Mouse (Mus musculus): ENCODE data around the gene Vmn2r87. TPM values are rescaled to one million over a fixed set of nuclear protein-coding genes. Genes with fewer than 3 reads are reported as not detected.

The Vmn2r87 gene
- not detected for polyA plus RNA-seq (2017; shearing (Covaris generic))

DNA sequence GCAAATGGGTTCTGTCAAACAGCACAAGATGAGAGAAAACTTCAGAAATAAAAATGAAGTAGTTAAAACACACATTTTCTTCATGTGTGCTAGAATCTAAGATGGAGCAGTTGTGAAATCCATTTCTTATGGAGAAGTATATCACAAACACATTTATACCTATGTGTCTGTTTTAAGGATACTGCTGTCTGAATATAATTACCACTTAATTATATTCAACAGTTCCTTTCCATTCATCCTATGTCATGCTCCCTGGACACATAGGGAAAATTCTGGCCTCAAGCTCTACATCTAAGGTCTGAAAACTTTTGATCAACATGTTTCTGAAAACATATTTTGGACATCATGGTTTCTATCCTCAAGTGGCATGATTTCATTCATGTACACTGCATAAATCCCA, at the start of gene Vmn2r87:
Gene Vmn2r87 (minus strand): TSS at position 101 of the 400 bp plus-strand sequence.

GRCm38 (mm10) chr10:130455950-130456349, 41.2 kb downstream of the Vmn2r87 start, which contains the start of gene Vmn2r86:
Gene Vmn2r86, minus strand, starts transcription at chr10:130456050.

DNA sequence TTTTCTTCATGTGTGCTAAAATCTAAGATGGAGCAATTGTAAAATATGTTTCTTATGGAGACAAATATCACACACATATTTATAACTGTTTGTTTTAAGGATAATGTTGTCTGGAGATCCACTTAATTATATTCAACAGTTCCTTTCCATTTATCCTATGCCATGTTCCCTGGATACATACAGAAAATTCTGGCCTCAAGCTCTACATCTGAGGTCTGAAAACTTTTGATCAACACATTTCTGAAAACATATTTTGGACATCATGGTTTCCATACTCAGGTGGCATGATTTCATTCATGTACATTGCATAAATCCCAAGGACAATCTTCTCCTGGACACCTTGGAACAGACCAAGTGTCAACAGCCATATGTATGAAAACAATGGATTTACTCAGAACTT, 67.6 kb downstream of the Vmn2r87 start, which contains the start of gene Vmn2r85:
Gene Vmn2r85 (minus strand): TSS at position 101 of the 400 bp plus-strand sequence.

Other genes with a start within 250 kb of the Vmn2r87 start
- gene Neurod4, start 217.2 kb downstream of the Vmn2r87 start, polyA plus RNA-seq (2017; shearing (Covaris generic)), result 0.07 TPM
- gene Tespa1, start 174.5 kb downstream of the Vmn2r87 start, polyA plus RNA-seq (2017; shearing (Covaris generic)), result 277 TPM
- 1.9 TPM for gene Vmn2r84, start 103.1 kb downstream of the Vmn2r87 start, polyA plus RNA-seq (2017; shearing (Covaris generic))
- not detected for gene Vmn2r85, start 67.7 kb downstream of the Vmn2r87 start, polyA plus RNA-seq (2017; shearing (Covaris generic))
- gene Vmn2r86, start 41.3 kb downstream of the Vmn2r87 start, polyA plus RNA-seq (2017; shearing (Covaris generic)), result not detected

Measured in CD4-positive, CD25-positive, alpha-beta regulatory T cell, adult 9 weeks (primary cell).